Mouse (Mus musculus): ENCODE results near the gene Cemip.
"Not testable (repeated sequence)": the region's sequence is repeated elsewhere in the genome, so short reads cannot be mapped to it uniquely, and the experiment has no call there.

Gene Cemip

DNA sequence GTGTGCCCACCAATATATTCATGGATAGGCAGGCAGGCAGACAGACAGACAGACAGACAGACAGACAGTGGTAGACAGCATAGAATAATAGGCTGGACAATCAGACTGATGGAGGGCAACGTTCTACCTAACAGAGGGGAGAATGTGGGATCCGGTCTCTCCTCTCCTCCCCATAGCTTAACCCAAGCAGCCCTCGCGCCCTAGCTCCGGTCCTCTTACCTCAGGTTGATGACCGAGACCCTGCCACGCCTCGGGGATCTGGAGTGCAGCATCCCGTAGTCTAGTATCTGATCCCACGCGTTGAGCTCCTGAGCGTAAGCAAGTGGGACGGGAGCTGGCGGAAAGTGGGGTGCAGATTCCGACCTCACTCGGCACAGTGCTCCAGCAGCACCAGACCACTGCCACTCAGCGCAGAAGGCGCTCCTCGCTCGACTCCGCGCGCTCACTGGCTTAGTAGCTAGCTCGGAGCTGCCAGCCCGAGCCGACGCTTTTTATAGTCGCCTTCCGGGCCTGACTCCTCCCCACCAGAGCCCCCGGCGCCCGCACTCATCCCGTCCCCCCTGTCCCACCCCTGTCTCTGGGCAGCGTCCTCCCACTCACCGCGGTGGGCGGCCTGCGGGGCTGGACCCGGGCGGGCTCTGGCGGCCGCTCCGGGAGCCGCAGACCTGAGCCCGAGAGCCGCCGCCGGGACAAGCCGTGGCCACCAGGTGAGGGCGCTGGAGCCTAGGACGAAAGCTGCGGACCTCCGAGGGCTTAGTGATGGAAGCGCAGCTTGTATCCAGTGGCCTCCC lies at the start of gene Cemip:
Cemip (minus strand) TSS at position 464 of the 791 bp plus-strand sequence.
- peak; percentile 69 for DNase-seq (ENCODE audit: low read depth, low spot score)

DNA sequence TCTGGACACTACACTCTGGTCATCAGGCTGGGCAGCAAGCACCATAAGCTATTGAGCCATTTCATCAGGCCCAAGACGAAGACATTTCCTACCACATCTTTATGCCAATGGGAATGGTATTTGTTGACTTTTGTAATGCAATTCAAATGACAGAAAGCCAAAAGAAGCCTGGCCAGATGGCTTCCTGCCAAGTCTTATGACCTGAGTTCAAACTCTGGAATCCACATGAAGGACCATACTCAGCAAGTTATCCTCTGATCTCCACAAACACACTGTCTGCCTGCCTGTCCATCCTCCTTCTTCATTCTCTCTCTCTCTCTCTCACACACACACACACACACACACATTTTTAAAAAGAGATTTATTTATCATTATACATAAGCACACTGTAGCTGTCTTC lies 46.4 kb upstream of the Cemip start:
- DNase-seq (ENCODE audit: low read depth, low spot score), result no peak

DNA sequence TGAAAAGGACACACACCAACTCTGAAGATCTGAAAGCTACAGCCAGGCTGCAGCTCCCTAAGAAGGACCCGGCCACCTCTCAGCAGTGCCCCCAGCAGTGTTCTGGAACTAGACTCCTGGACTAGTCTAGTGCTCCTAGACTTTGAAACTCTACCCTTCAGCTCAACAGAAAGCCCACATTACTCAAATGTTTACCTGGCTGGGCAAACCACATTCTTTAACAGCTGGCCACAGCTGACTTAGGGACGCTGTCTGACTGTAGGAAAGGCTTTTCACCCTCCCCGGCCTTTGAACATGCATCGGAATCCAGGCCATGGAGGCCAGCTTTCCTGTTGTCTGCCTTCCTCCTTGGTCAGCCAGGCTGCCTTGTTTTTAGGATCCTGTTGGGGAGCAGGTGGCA lies 45.4 kb upstream of the Cemip start:
- no peak for DNase-seq (ENCODE audit: low read depth, low spot score)

DNA sequence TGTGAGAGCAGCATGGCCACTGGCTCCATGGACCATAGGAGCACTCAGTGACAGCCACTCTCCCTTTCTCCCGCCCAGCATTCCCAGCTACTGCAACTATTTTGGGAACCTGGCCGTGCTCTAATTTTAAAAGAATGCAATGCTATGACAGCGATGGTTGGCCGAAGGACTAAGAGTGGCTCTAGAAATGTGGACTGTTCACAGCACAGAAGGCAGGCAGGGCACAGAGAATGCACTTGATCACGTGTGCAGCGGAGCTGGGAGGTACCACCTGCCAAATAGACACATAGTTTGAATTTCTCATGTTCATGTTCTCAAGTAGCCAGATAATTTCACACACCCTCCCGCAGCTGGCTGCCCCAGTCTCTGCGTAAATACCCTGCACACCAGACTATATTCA lies 42.4 kb upstream of the Cemip start:
- DNase-seq (ENCODE audit: low read depth, low spot score), result no peak

DNA sequence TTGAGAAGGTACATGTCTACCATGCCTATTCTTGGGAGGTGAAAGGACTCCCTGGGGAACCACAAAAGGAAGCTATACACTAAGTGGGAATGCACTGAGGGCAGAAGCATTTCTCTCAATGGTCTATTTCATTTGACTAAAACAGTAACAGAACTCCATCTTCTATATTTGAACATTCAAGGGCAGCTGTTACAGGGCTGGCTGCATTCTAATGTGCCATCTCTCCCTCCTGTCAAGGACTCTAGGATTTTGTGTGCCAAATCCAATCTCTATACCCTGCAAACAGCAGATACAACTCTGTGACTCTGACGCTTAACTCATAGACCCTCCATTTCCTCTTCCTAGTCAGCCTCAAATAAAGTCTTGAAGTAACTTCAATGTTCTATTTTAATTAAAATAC lies 39.4 kb upstream of the Cemip start:
- DNase-seq (ENCODE audit: low read depth, low spot score), result no peak

DNA sequence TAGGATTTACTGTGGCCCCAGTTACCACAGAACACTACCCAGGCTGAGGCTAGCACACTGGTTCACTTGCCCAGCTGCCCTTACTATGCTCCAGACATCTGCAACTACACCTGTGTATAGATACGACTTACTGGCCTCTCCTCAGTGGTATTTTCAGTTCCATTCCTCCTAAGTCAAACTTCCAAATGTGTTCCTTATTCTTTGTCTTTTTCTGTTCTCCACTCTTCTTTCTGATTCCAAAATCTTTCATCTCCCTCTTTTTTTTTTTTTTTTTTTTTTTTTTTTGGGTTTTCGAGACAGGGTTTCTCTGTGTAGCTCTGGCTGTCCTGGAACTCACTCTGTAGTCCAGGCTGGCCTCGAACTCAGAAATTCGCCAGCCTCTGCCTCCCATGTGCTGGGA lies 37.3 kb upstream of the Cemip start:
- DNase-seq (ENCODE audit: low read depth, low spot score), result not testable (repeated sequence)

DNA sequence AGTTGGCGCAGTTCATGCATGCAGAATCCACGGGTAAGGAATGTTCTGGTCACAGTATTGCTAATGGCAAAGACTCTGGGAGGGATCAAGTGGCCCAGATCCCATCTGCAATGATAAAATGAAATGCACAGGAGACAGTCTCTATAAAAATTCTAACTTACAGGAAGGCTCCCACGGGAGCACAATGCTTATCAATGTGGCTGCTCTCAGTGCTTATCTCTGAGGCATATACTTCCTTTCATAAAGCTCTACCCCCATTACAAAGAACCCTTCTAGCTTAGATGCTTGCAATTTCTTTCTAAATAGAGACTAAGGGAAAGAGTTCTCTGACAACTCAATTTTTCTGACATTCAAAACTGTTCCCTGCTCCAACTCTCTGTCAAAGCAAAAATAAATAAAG lies 35.5 kb upstream of the Cemip start:
- DNase-seq (ENCODE audit: low read depth, low spot score), result no peak

DNA sequence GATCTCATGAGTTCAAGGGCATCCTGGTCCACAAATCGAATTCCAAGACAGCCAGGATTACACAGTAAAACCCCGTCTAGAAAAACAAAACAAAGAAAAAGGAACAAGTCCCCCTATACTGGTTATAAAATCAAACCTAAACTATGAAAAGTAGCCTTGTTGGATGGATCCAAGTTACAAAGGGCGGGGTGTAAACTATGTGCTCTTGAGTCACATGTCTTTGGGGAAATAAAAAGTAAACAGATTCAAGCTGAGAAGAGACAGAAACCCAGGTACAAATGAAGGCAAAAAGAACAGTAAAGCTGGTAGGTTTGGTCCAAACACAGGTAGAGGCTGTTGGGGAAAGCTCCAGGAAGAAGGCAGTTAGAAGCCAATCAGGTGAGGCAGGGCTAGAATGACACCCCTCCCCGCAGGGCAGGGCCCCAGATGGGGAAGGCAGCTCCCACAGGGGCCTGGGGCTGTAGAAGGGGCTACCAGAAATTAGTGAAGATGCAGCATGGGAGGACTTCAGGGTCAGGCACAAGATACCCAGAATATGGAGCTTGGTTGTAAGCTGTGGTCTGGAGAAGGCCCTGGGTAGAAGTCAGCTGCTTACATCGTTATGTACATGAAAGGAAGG lies 33.9 kb upstream of the Cemip start:
- no peak for DNase-seq (ENCODE audit: low read depth, low spot score)

DNA sequence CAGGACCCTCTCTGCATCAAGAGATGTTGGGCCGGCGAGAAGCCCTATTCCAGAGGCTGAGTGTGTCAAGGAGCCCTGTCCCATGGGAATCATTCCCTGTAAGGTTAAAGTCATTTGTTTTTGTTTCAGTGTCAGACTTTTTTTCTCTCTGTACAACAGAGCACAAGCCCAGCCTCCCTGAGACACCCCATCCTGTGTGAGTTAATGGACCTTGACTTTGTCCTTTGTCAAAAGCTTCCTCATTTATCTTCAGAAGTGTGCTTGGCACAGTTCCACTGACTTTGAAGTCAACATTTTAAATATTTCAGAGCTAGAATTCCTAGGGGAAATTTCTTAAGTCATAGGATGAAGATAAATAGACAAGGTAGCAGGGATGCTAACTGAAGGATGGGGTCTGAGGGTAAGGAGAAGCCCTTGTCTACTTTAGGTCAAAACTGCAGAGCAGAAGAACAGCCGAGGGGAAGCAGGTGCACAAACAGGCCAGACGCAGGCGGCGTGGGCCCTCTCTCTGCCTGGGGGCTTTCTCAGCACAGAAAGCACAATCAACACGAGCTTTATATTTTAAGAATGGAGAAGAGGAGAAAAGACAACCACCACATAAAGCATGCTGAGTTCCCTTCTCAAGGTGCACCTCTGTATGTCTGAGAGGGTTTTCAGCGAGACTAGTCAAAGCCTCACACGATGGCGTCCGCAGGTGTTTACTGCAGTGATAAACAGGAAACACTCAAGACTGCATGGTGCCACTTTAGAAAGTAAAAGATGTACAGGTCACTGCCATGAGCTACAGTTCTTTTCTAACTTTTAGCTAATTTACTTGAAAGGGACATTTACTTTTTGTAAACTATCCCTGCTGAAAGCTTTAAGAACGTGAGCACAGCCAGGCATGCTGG lies 33.2 kb upstream of the Cemip start:
- DNase-seq (ENCODE audit: low read depth, low spot score), result no peak

DNA sequence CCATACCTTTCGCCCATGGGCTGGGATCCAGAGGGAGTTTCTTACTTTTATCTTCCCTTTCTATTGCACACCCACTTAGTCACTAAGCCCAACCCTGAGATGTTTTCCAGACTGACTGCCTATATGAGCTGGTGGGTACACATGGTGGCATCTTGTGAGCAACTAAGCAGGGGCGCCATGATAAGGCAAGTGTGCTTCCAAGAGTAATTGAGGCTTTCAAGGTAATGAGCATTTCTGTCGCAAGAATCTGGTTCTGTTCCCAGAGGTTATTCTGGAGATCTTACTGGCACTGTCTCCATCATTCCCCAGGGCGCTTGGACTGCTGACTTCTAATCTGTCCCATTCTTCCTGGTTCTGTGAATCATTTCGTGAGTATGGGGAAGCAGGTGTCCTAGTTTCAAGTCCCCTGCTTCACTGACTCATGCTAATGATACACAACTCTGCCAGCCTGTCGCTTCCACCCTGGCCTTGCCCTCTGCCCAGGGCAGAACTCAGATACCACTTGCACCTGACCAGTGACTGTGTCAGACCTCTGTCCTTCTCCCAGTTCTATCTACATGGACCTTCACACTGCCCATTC lies 31.3 kb upstream of the Cemip start:
- no peak for DNase-seq (ENCODE audit: low read depth, low spot score)

DNA sequence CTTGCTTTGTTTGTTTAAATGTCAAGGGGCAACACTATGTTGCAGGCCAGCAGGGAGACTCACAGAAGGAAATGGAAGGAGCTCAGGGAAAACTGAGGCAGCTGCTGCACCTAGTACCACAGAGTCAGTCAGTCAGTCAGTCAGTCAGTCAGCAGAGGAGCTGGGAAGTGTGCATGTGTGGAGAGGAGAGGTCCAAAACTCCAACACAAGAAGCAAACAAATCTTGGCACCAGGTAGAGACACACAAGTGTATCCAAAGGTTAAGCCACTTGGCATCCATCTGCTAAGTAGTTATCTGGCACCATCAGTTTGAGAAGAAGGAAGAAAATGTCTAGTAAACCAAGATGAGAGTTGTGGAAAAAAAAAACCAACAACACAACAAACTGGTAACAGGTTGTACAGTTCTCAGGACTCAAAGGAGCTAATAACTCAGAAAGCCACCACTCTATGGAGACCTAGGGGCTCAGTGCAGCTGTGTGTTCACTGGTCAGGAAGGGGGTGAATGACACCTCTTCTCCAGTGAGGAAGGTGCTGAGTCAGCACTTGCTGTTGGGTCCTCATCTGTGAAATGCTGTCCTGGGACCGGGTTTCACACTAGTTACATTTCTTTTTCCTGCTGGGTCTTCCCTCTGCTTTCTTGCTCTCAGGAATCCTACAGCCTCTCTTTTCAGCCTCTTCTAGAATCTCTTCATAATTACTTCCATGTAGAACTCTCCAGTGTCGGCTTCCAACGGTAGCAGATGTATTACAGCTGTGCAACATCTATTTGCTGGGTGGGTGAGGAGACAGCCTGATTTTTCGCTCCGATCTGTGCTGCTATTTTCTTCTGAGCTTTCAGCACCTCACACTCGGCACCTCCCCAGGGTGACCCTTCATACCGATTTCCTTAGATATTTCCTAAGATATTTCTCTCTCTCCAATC lies 30.6 kb upstream of the Cemip start:
- no peak for DNase-seq (ENCODE audit: low read depth, low spot score)

DNA sequence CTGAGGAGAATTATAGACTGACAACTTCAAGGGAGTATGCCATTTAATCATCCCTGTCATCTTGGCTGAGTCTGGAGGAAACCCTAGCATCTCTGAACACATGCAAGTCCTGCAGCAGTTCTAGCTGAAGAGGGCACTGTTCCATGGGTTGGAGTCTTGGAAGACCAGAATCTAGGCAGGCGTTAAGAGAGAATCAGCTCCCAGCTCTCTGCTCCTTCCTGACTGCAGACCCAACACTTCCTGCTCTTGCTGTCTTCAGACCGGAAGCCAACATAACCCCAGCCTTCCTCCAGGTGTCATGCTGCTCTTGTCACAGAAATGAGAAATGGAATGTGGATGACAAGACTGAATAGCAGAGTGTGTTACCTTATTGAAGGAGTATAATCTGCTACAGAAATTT lies 29.1 kb upstream of the Cemip start:
- no peak for DNase-seq (ENCODE audit: low read depth, low spot score)

DNA sequence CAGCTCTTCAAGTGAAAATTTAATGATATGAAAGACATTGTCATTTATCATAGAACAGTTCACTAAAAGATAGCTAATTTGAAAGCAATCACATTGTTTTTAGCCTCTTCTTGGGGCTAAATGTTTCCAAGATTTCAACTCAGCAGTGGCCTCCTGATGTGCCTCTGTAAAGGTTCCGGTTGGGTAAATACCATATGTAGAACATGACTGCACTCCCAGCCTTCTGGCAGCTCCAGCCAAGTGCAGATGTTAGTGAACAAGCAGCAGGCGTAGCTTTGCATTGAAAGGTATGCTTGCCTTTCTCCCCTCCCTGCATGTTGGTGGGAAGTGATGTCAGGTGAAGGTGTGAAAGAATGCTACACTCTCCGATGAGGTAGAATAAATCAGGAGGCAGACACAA lies 28.5 kb upstream of the Cemip start:
- DNase-seq (ENCODE audit: low read depth, low spot score), result no peak

DNA sequence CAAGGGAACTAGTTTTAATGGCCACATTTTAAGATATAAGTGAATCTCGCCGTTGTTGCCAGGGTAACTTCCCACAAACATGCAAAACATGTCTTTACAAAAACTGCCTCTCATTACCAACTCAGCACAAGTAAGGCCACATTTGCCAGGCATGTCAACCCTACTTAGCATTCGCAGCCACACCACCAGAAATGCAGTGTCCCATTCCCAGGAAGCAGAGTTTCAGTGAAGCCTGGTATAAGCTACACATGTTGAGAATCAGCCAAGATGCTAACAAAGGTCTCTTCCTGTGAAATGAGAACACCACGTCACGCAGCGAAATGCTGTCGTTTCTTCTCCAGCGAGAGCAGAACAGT lies 26.7 kb upstream of the Cemip start:
- no peak for DNase-seq (ENCODE audit: low read depth, low spot score)

DNA sequence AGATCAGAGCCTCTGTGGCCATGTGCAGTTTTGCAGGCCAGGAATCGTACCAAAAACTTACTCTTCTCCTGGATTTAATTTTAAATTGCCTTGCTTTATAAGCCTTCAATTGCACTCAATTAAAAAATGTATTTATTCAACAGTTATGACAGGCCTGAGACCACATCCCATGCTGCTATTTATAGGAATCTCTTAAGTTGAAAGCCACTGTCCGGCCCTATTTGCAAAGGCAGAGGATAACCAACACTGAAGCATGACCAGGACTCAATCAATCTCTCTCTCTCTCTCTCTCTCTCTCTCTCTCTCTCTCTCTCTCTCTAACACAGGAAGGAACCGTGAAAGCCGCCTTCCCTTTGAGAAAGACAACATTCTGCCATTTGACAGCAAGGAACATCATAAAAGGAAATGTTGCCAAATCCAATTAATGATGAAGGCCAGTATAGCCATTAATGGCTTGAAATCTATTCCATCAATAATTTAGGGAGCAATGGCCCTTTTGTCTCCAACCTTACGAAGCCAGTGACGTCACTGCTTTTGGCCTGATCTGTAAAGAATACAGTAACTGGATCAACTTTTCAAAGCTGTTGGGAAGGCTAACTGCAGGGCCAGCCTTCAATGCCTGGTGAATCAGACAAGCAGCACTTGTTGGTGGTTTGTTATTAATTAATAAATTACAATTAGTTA lies 26.2 kb upstream of the Cemip start:
- DNase-seq (ENCODE audit: low read depth, low spot score), result no peak

DNA sequence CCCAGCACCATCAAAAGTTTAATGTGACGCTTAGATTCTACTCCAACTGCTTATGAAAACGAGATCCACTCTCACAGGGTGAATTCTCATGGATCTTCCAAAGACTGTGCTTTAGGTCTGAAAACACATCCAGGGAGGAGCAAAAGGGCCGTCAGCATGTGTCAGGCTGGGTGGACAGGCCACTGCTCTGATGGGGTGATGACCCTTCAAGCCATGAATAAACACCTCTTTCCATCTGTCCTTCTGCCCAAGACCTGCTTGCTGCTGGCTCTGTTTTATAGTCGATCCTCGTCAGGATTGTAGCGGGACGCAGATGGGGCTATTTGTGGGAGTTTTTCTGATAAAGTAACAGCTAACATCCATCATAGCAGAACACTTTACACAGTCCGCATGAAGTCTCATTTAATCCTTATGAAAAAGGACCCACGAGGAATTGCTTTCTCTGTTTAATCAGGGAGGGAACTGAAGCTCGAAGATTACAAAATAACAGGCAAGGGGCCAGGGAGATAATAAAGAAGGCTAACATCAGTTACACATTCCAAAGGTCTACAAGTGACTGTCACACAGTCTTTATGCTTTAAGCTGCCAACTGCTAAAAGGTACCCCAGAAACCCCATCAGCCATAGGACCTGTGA lies 25.5 kb upstream of the Cemip start:
- DNase-seq (ENCODE audit: low read depth, low spot score), result no peak

DNA sequence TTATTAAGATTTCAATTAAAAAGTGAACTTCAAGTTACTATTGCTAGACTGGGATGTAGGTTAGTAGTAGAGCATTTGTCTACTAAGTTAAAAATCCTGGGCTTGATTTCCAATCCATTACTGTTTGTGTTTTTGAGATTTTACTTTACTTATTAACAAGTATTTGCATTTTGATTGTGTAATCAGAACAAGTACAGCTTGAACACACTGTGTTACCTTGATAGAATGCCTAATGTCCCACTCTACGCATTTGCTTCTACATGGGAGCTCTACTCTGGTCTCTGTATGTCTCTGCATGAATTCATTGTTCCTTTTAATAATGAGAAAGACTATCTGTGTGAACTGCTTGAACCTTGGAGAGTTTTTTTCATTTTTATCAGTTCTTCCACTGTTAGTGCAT lies 20.6 kb upstream of the Cemip start:
- no peak for DNase-seq (ENCODE audit: low read depth, low spot score)

DNA sequence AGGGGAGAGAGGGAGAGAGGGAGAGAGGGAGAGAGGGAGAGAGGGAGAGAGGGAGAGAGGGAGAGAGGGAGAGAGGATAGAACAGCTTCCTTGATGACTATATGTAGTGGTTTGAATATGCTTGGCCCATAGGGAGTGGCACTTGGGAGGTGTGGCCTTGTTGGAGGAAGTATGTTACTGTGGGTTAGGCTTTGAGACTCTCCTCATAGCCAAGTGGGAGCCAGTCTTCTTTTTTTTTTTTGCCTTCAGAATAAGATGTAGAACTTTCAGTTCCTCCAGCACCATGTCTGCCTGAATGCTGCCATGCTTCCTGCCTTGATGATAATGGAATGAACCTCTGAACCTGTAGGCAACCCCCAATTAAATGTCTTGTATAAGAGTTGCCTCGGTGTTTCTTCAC lies 16.3 kb upstream of the Cemip start:
- no peak for DNase-seq (ENCODE audit: low read depth, low spot score)

DNA sequence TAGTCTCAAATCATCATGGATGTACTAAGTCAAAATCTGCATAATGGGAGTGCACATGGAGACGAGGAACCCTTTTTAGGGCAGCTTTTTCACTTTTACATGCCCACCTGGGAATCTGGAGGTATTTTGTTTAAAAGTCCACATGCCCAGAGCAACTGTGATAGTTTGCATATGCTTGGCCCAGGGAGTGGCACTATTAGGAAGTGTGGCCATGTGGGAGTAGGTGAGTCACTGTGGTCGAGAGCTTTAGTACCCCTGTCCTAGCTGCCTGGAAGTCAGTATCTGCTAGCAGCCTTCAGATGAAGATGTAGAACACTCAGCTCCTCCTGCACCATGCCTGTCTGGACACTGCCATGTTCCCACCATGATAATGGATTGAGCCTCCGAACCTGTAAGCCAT lies 14.4 kb upstream of the Cemip start:
- no peak for DNase-seq (ENCODE audit: low read depth, low spot score)

DNA sequence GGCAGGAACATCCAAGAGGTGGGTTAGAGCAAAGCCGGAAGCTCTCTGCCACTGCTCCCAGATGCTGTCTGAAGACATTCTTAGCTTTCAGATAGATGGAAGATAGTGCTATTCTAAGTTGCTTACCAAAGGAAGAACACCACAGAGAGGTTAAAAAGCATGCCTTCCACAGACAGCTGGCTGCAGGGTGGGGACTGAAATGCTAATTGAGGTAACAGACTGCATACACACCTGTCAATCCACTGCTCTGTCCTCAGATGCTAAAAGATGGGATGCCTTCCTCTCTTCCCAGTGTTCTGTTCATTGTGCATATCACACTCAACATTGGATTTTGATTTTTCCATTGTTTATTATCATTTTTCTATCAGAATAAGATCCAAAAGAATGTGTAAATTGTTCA lies 11.8 kb upstream of the Cemip start:
- DNase-seq (ENCODE audit: low read depth, low spot score), result no peak
